Comparison of ENCODE assay signal across 9 mouse cellular contexts in the genomic region with DNA sequence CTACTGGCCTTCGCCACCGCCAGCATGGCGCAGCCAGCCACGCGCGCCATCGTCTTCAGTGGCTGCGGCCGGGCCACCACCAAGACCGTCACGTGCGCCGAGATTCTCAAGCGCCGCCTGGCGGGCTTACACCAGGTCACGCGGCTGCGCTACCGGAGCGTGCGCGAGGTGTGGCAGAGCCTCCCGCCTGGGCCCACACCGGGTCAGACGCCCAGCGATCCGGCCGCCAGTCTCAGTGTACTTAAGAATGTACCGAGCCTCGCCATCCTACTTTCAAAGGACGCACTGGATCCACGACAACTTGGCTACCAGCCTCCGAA. TPM values are rescaled to one million over a fixed set of nuclear protein-coding genes. Genes with fewer than 3 reads are reported as not detected.
DNase-seq lines count a peak whose midpoint lies in the region; TF ChIP-seq lines count a peak whose summit lies in the region.
"Had no signal": no experiment of that assay in that cellular context is flagged by ENCODE, and none has a peak within 500 bp of the region (broad histone marks: within the 10 kb centered on the region; RNA-seq: fewer than 3 reads in every experiment).

No protein-coding gene starts in this region.

- TF ChIP-seq POLR2A in embryonic fibroblast, embryonic 13.5 days (IDR thresholded peaks at IDR 0.05; ENCODE audit: low read depth, low read length): no peak

- H3K27ac ChIP-seq in embryonic fibroblast, embryonic 13.5 days (ENCODE audit: insufficient read depth, low read length): no peak overlapping the region
- H3K27ac ChIP-seq: macrophage had no signal

- intact Hi-C loops in heart, postnatal 14 days (cut with DNase I): no loop called here

- peaks cover 13% of the 10 kb centered on the region for H3K4me1 ChIP-seq in embryonic fibroblast, embryonic 13.5 days (ENCODE audit: control insufficient read depth, insufficient read depth, low read length)

- peak; percentile 55 to 66 for DNase-seq in left cerebral cortex, adult 18-20 months (ENCODE audit: low spot score in 2 of 2)
- no peak for DNase-seq in left cerebral cortex, adult 11 months (ENCODE audit: low spot score)
- peak; percentile 60 to 76 for DNase-seq in heart, postnatal 14 days
- peak; percentile 63 to 83 for DNase-seq in kidney, postnatal 36 days
- DNase-seq in lung, postnatal 10 days: peak; percentile 65
- DNase-seq in ovary, postnatal 14 days (ENCODE audit: low spot score): peak; percentile 47
- peak; percentile 70 for DNase-seq in thymus, postnatal 14 days

- TF ChIP-seq CTCF in embryonic fibroblast, embryonic 13.5 days (IDR thresholded peaks at IDR 0.05; ENCODE audit: borderline replicate concordance, insufficient read depth, low read length): 0 out of 2 replicates have a peak, but pooled peaks have one; percentile 6

- H3K4me3 ChIP-seq in embryonic fibroblast, embryonic 13.5 days (ENCODE audit: insufficient read depth, low read length): peak overlapping the region; percentile 6; the same call in 1 of the 2 replicates

RNA-seq across cellular contexts. Expression of gene Rpp25, which starts 0.5 kb away (rescaled TPM):
- 10 to 100 TPM; 17.6 to 18.5 TPM for total RNA-seq in left cerebral cortex, adult 18-20 months (2021)
- 0.61 TPM in 1 of 2 replicates, not detected in the other for polyA plus RNA-seq in embryonic fibroblast, embryonic 13.5 days (2011; ENCODE audit: insufficient read length, low read depth, missing spikeins)
- 1 to 10 TPM; 1.5 to 1.8 TPM for total RNA-seq in heart, postnatal 14 days (2021)

RNA-seq across cellular contexts. Expression of gene Cox5a, which starts 16.7 kb away (rescaled TPM):
- total RNA-seq in left cerebral cortex, adult 18-20 months (2021): 100 to 1,000 TPM; 410 to 481 TPM
- 252 and 293 TPM in 2 replicates for polyA plus RNA-seq in embryonic fibroblast, embryonic 13.5 days (2011; ENCODE audit: insufficient read length, low read depth, missing spikeins)
- 1,000 to 10,000 TPM; 2,287 to 2,318 TPM for total RNA-seq in heart, postnatal 14 days (2021)

RNA-seq across cellular contexts. Expression of gene Fam219b, which starts 33.0 kb away (rescaled TPM):
- 10 to 100 TPM; 17.6 to 25.6 TPM for total RNA-seq in left cerebral cortex, adult 18-20 months (2021)
- polyA plus RNA-seq in embryonic fibroblast, embryonic 13.5 days (2011; ENCODE audit: insufficient read length, low read depth, missing spikeins): 12.6 and 13.0 TPM in 2 replicates
- total RNA-seq in heart, postnatal 14 days (2021): 1 to 10 TPM; 5.0 to 5.9 TPM

RNA-seq across cellular contexts. Expression of gene Scamp5, which starts 36.5 kb away (rescaled TPM):
- 100 to 1,000 TPM; 381 to 400 TPM for total RNA-seq in left cerebral cortex, adult 18-20 months (2021)
- polyA plus RNA-seq in embryonic fibroblast, embryonic 13.5 days (2011; ENCODE audit: insufficient read length, low read depth, missing spikeins): 23.7 and 26.1 TPM in 2 replicates
- total RNA-seq in heart, postnatal 14 days (2021): 1 to 10 TPM; 7.4 to 7.7 TPM

RNA-seq across cellular contexts. Expression of gene Mpi, which starts 48.2 kb away (rescaled TPM):
- total RNA-seq in left cerebral cortex, adult 18-20 months (2021): 10 to 100 TPM; 66.0 to 69.4 TPM
- polyA plus RNA-seq in embryonic fibroblast, embryonic 13.5 days (2011; ENCODE audit: insufficient read length, low read depth, missing spikeins): 32.2 and 35.6 TPM in 2 replicates
- total RNA-seq in heart, postnatal 14 days (2021): 100 to 1,000 TPM; 162 to 176 TPM

Comparison
In these comparisons a context has a peak if more than half of its experiments do, and no peak if none do; other contexts are left out.
1. RNA of gene Rpp25, which starts 0.5 kb away (total RNA-seq): 17.6 to 18.5 TPM in left cerebral cortex, adult 18-20 months; 1.5 to 1.8 TPM in heart, postnatal 14 days; every median in the first group is over 4 times any median in the second.
2. RNA of gene Cox5a, which starts 16.7 kb away (total RNA-seq): 2,287 to 2,318 TPM in heart, postnatal 14 days; 410 to 481 TPM in left cerebral cortex, adult 18-20 months; every median in the first group is over 4 times any median in the second.